Mouse (Mus musculus): ENCODE measurements around the gene Akr7a5.

DNA sequence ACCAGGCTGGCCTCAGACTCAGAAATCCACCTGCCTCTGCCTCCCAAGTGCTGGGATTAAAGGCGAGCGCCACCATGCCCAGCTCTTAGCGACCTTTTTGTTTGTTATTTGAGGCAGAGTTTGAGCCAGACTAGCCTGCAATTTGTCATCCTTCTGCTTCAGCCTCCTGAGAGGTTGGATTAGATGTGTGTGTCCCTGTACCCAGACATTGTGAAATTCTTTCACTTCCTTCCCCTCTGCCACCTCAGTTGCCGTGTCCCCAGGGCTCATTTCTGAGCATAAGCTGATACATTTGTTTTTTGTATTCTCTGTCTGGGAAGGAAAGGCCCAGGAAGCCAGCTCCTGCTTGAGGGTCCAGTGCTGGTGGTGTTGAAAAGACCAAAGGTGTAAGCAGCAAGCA, 30.3 kb downstream of the Akr7a5 start:
- TF ChIP-seq POLR2A (IDR thresholded peaks at IDR 0.05; ENCODE audit: extremely low read depth, insufficient read depth, low read length) (no peak), CTCF (IDR thresholded peaks at IDR 0.05; ENCODE audit: low read depth, low read length) (no peak)
